Mouse (Mus musculus): ENCODE measurements around the gene Fry.

DNA sequence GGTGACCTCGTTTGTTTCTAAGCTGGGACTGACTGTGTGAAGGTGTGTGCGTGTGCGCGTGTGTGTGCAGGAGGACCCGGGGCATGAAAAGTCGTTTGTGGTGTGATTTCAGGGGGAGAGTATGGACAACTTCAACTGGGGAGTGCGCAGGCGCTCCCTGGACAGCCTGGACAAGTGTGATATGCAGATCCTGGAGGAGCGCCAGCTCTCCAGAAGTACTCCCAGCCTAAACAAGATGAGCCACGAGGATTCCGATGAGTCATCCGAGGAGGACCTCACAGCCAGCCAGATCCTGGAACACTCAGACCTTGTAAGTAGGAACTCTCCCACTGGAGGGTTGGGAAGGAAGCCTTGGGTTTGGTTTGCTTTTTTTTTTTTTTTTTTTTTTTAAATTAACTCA is 347.7 kb downstream of the Fry start:
- TF ChIP-seq EP300 (IDR thresholded peaks at IDR 0.05; ENCODE audit: low read depth), result peak; percentile 30; the same call in 1 of the 2 replicates
- no peak for TF ChIP-seq CTCF (IDR thresholded peaks at IDR 0.05; ENCODE audit: low read depth)
